Mouse (Mus musculus): Measurements from ENCODE around the gene St6galnac4.

DNA sequence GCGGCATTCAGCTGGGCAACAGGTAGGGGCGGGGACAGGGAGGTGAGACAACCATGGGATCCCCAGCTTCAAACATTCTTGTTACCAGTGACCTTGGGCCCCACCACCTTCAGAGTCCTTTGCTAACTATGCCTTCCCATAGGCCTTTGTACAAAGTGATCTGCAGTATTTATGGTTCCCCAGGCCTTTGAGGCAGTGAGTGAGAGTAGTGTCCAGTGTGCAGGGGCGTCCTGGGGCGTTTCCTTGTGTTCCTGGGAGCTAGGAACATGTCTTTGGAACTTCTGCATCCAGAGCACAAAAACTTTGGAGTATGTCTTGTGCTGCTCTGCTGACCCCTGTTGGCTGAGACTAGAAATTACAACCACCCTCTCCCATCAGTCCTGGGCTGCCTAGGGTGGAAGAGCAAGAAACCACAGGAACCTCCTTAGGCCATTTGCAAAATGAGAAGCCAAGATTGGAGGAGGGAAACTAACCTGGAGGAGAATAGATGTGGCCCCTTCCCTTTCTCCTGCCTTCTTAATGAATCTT, 20.3 kb upstream of the St6galnac4 start:
- TF ChIP-seq FLI1 (IDR thresholded peaks at IDR 0.05; ENCODE audit: low read length) (no peak), GATA1 (IDR thresholded peaks at IDR 0.05; ENCODE audit: borderline replicate concordance, low read length) (no peak)

All from megakaryocyte, embryonic 14.5 days (primary cell).